Mouse (Mus musculus): Measurements from ENCODE around the gene Lrfn2. TPM values are rescaled to one million over a fixed set of nuclear protein-coding genes. Genes with fewer than 3 reads are reported as not detected.

Lrfn2 gene
- polyA plus RNA-seq, 1 experiment from 2014 or later = 0.82 TPM

DNA sequence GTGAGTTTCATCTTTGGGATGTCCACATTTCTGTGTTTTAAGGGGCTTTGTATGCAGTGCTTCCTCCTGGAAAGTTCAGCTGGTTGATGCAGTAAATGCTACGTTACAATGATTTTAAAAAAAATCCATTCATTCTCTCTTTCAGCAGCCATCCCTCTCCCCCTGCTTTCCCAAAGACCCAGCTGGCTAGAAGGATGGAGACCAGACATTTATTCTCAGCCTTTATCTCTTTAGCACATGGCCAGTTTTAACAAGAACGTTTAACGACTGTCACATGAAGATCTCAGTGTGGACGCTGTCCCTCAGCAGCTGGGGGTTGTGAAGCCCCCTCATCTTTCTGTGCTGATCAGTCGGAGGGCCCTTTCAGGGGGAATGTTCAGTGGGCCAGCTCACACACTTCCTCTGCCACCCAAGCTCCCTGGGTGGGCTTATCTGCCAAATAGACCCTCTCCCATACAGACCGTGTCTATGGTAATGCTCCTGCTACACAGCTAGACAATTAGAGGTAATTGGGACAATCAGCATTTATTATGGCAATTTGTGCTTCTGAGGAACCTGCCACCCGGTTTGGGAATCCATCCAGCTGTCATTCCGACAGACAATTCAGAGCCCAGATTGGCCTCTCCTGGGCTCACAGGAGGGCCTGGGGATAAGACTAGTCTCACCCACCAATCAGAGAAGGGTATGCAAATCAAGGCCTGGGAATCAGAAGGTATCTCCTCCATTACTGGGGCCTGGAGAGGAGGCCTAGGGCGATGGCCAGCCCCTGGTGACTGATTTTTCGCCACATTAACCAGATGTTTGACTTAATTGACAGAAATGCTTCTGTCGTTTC lies 111.8 kb downstream of the Lrfn2 start:
- Histone ChIP-seq H3K27me3 (no peaks in the 10 kb centered on the region), H3K4me2 (replicated peaks) (no peak overlapping the region), H3K9ac (no peak overlapping the region; the same call in 1 of the 2 replicates), H3K36me3 (no peaks in the 10 kb centered on the region), H3K4me1 (peaks cover 12% of the 10 kb centered on the region; the same call in 1 of the 2 replicates), H3K4me3 (no peak overlapping the region), H3K27ac (no peak overlapping the region), H3K9me3 (no peaks in the 10 kb centered on the region)
- ATAC-seq (ENCODE audit: insufficient number of reproducible peaks, insufficient read depth, low FRiP score, low TSS enrichment) = peak; percentile 78; the same call in 1 of the 2 replicates
- WGBS = 13% methylated on average over 11 of the region's 11 CpGs

- H3K36me3 ChIP-seq = no peaks in the 10 kb centered on the region
- H3K4me1 ChIP-seq = peaks cover 12% of the 10 kb centered on the region; the same call in 1 of the 2 replicates
- 49% methylated on average over 4 of the region's 4 CpGs for WGBS
- no peak overlapping the region for H3K27ac ChIP-seq
- no peak for ATAC-seq (ENCODE audit: insufficient number of reproducible peaks, insufficient read depth, low FRiP score, low TSS enrichment)
- no peak overlapping the region for H3K9ac ChIP-seq
- no peak overlapping the region for H3K4me3 ChIP-seq
- H3K27me3 ChIP-seq = no peaks in the 10 kb centered on the region
- H3K9me3 ChIP-seq = no peaks in the 10 kb centered on the region
- H3K4me2 ChIP-seq (replicated peaks) = no peak overlapping the region
These were observed 115.7 kb downstream of the Lrfn2 start for GRCm38 (mm10) chr17:49047921-49048320.

- H3K4me1 ChIP-seq = no peaks in the 10 kb centered on the region
- no peaks in the 10 kb centered on the region for H3K36me3 ChIP-seq
- no peak overlapping the region for H3K27ac ChIP-seq
- H3K4me3 ChIP-seq = no peak overlapping the region
- WGBS = 85% methylated on average over 11 of the region's 11 CpGs
- no peaks in the 10 kb centered on the region for H3K27me3 ChIP-seq
- no peak overlapping the region for H3K4me2 ChIP-seq (replicated peaks)
- H3K9me3 ChIP-seq = no peaks in the 10 kb centered on the region
- no peak overlapping the region for H3K9ac ChIP-seq
- no peak for ATAC-seq (ENCODE audit: insufficient number of reproducible peaks, insufficient read depth, low FRiP score, low TSS enrichment)
These were observed 119.1 kb downstream of the Lrfn2 start for GRCm38 (mm10) chr17:49051231-49051630.

- no peak for ATAC-seq (ENCODE audit: insufficient number of reproducible peaks, insufficient read depth, low FRiP score, low TSS enrichment)
- WGBS = 88% methylated on average over 8 of the region's 8 CpGs
- Histone ChIP-seq H3K4me1 (no peaks in the 10 kb centered on the region), H3K4me2 (replicated peaks) (no peak overlapping the region), H3K27me3 (no peaks in the 10 kb centered on the region), H3K9ac (no peak overlapping the region), H3K4me3 (no peak overlapping the region), H3K27ac (no peak overlapping the region), H3K36me3 (no peaks in the 10 kb centered on the region), H3K9me3 (no peaks in the 10 kb centered on the region)
These were observed 129.0 kb downstream of the Lrfn2 start for GRCm38 (mm10) chr17:49061141-49061540.

- H3K4me3 ChIP-seq = no peak overlapping the region
- WGBS = 46% methylated on average over 3 of the region's 3 CpGs
- H3K9ac ChIP-seq = no peak overlapping the region
- no peak overlapping the region for H3K4me2 ChIP-seq (replicated peaks)
- no peaks in the 10 kb centered on the region for H3K27me3 ChIP-seq
- H3K36me3 ChIP-seq = no peaks in the 10 kb centered on the region
- no peaks in the 10 kb centered on the region for H3K4me1 ChIP-seq
- no peak for ATAC-seq (ENCODE audit: insufficient number of reproducible peaks, insufficient read depth, low FRiP score, low TSS enrichment)
- no peaks in the 10 kb centered on the region for H3K9me3 ChIP-seq
- H3K27ac ChIP-seq = no peak overlapping the region
These were observed 131.6 kb downstream of the Lrfn2 start for GRCm38 (mm10) chr17:49063789-49064188.

- H3K36me3 ChIP-seq = no peaks in the 10 kb centered on the region
- no peak for ATAC-seq (ENCODE audit: insufficient number of reproducible peaks, insufficient read depth, low FRiP score, low TSS enrichment)
- no peak overlapping the region for H3K4me2 ChIP-seq (replicated peaks)
- H3K27me3 ChIP-seq = no peaks in the 10 kb centered on the region
- no peak overlapping the region for H3K9ac ChIP-seq
- H3K4me1 ChIP-seq = no peaks in the 10 kb centered on the region
- no peak overlapping the region for H3K4me3 ChIP-seq
- WGBS = 86% methylated on average over 8 of the region's 8 CpGs
- no peak overlapping the region for H3K27ac ChIP-seq
- no peaks in the 10 kb centered on the region for H3K9me3 ChIP-seq
These were observed 132.3 kb downstream of the Lrfn2 start for GRCm38 (mm10) chr17:49064526-49064925.

DNA sequence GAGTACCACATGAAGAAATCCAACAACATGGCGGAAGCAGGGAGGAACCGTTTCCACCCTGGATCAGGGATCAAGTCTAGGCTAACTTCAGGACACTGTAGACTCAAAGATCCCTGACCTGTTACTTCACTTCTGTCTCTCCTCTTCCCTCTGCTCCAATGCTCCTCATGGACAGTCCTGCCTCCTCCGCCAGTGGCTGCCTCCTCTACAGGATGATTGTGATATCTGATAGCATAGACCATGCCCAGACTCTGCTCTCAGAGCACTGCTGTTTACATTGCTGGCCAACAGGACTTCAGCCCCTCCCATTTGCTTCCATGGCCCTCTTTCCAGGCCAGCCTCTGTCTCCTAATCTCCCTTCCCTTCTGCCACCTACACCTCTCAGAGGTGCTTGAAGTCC lies 132.9 kb downstream of the Lrfn2 start:
- 74% methylated on average over 3 of the region's 3 CpGs for WGBS
- Histone ChIP-seq H3K27me3 (no peaks in the 10 kb centered on the region), H3K4me2 (replicated peaks) (no peak overlapping the region), H3K36me3 (no peaks in the 10 kb centered on the region), H3K4me1 (no peaks in the 10 kb centered on the region), H3K4me3 (no peak overlapping the region), H3K9me3 (no peaks in the 10 kb centered on the region), H3K9ac (no peak overlapping the region), H3K27ac (no peak overlapping the region)
- ATAC-seq (ENCODE audit: insufficient number of reproducible peaks, insufficient read depth, low FRiP score, low TSS enrichment) = no peak

DNA sequence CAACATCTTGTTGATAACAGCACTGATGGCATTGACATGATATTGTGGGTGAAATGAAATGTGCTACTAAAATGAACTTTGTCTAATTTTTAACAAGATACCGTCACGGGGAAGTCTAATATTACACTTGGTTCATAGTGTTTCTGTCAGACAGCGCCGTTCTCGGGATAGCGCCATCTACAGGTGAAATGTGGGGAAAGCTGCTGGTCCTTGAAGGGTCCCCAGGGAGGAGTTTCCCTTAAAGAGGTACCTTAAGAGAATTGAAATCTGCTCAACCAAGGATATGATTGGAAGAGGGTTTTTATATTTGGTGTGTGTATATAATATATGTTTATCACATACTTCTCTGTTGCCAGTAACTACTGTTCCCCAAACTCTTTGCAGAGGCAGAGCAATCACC lies 134.6 kb downstream of the Lrfn2 start:
- H3K4me3 ChIP-seq = no peak overlapping the region
- ATAC-seq (ENCODE audit: insufficient number of reproducible peaks, insufficient read depth, low FRiP score, low TSS enrichment) = no peak
- WGBS = 59% methylated on average over 6 of the region's 6 CpGs
- no peaks in the 10 kb centered on the region for H3K36me3 ChIP-seq
- H3K9me3 ChIP-seq = no peaks in the 10 kb centered on the region
- no peaks in the 10 kb centered on the region for H3K4me1 ChIP-seq
- H3K4me2 ChIP-seq (replicated peaks) = no peak overlapping the region
- H3K27ac ChIP-seq = no peak overlapping the region
- H3K27me3 ChIP-seq = no peaks in the 10 kb centered on the region
- no peak overlapping the region for H3K9ac ChIP-seq

- ATAC-seq (ENCODE audit: insufficient number of reproducible peaks, insufficient read depth, low FRiP score, low TSS enrichment) = no peak; the same call in 1 of the 2 replicates
- Histone ChIP-seq H3K9ac (no peak overlapping the region), H3K4me3 (no peak overlapping the region), H3K9me3 (no peaks in the 10 kb centered on the region), H3K4me2 (replicated peaks) (no peak overlapping the region), H3K36me3 (no peaks in the 10 kb centered on the region), H3K27me3 (no peaks in the 10 kb centered on the region), H3K27ac (no peak overlapping the region), H3K4me1 (0 out of 2 replicates have a peak, but pooled peaks cover 5% of the 10 kb centered on the region)
- WGBS = 41% methylated on average over 2 of the region's 2 CpGs
These were observed 146.0 kb downstream of the Lrfn2 start for GRCm38 (mm10) chr17:49078168-49078567.

DNA sequence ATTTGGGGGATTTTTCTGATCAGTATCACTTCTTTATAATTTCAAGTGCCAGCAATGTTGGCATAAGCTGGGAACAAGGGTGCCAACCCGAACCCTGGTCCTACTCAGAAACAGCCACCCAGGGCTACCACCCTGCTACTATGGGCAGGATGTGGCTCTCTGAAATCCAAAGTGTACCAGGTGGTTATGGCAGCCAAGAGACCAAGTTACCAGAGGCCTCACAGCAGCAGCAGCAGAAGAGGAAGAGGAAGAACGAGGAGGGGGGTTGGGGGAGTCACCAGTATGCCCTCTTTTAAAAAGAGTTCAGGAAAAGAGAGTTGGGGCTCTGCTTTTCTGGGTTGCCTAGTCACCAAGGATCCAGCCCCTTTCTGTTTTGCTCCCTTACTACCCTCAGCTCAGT lies 147.5 kb downstream of the Lrfn2 start:
- no peaks in the 10 kb centered on the region for H3K9me3 ChIP-seq
- 76% methylated on average over 2 of the region's 2 CpGs for WGBS
- no peak overlapping the region for H3K4me2 ChIP-seq (replicated peaks)
- H3K4me1 ChIP-seq = 0 out of 2 replicates have a peak, but pooled peaks cover 5% of the 10 kb centered on the region
- H3K9ac ChIP-seq = no peak overlapping the region
- H3K27me3 ChIP-seq = no peaks in the 10 kb centered on the region
- no peak overlapping the region for H3K4me3 ChIP-seq
- ATAC-seq (ENCODE audit: insufficient number of reproducible peaks, insufficient read depth, low FRiP score, low TSS enrichment) = no peak
- H3K27ac ChIP-seq = no peak overlapping the region
- H3K36me3 ChIP-seq = no peaks in the 10 kb centered on the region

- Histone ChIP-seq H3K4me1 (no peaks in the 10 kb centered on the region), H3K4me3 (no peak overlapping the region), H3K9me3 (no peaks in the 10 kb centered on the region), H3K4me2 (replicated peaks) (no peak overlapping the region), H3K9ac (no peak overlapping the region), H3K27me3 (no peaks in the 10 kb centered on the region), H3K36me3 (no peaks in the 10 kb centered on the region), H3K27ac (no peak overlapping the region)
- ATAC-seq (ENCODE audit: insufficient number of reproducible peaks, insufficient read depth, low FRiP score, low TSS enrichment) = no peak
- WGBS = 83% methylated on average over 9 of the region's 9 CpGs
These were observed 151.6 kb downstream of the Lrfn2 start for GRCm38 (mm10) chr17:49083594-49084380.

DNA sequence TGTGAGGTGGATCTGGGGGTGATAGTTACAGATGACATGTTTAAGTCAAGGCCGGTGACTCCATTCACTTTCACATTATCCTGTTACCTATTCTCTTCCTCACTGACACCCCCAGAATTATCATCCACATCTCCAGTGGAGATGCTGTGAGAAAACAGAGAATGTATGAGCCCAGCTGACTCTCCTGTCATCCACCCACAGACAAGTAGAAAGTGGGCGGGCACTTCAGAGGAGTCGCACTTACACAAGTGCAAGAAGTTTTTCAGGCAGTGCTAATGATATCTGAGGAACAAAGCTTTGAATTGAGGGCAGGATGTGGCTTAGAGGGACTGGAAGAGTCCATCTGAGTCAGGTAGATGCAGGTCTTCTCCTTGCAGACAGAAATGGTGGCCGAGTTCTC lies 152.9 kb downstream of the Lrfn2 start:
- Histone ChIP-seq H3K4me1 (no peaks in the 10 kb centered on the region), H3K4me3 (no peak overlapping the region), H3K9ac (no peak overlapping the region), H3K27me3 (no peaks in the 10 kb centered on the region), H3K9me3 (no peaks in the 10 kb centered on the region), H3K36me3 (no peaks in the 10 kb centered on the region), H3K27ac (no peak overlapping the region), H3K4me2 (replicated peaks) (no peak overlapping the region)
- ATAC-seq (ENCODE audit: insufficient number of reproducible peaks, insufficient read depth, low FRiP score, low TSS enrichment) = no peak
- WGBS = 94% methylated on average over 4 of the region's 4 CpGs
